Comparison of ENCODE assay signal across 7 mouse cellular contexts in genomic region chr6:29214776-29215175, GRCm38 (mm10). TPM values are rescaled to one million over a fixed set of nuclear protein-coding genes. Genes with fewer than 3 reads are reported as not detected.
DNase-seq lines count a peak whose midpoint lies in the region; ATAC-seq lines count a peak whose summit lies in the region.

No protein-coding gene starts in this region.

- no peak for ATAC-seq in liver, embryonic 11.5 days (replicated peaks; ENCODE audit: low FRiP score)
- no peak for ATAC-seq in forebrain, embryonic 12.5 days (ENCODE audit: low FRiP score)
- no peak for ATAC-seq in limb, embryonic 15.5 days (ENCODE audit: insufficient number of reproducible peaks, low FRiP score, low TSS enrichment, low read depth)
- ATAC-seq in megakaryocyte-erythroid progenitor cell, adult 5-6 weeks (replicated peaks; ENCODE audit: low FRiP score, low TSS enrichment, poor library complexity, severe bottlenecking), result no peak

- no peak overlapping the region for H3K9ac ChIP-seq in liver, embryonic 11.5 days (ENCODE audit: low read depth, low read length)
- H3K9ac ChIP-seq in forebrain, embryonic 12.5 days, result no peak overlapping the region
- no peak overlapping the region for H3K9ac ChIP-seq in limb, embryonic 15.5 days

- intact Hi-C loops in left cerebral cortex, postnatal 10 days (cut with DNase I), result no loop called here

- H3K36me3 ChIP-seq in liver, embryonic 11.5 days (ENCODE audit: control insufficient read depth, insufficient read depth, low read length), result no peaks in the 10 kb centered on the region
- no peaks in the 10 kb centered on the region for H3K36me3 ChIP-seq in forebrain, embryonic 12.5 days (replicated peaks)
- no peaks in the 10 kb centered on the region for H3K36me3 ChIP-seq in limb, embryonic 15.5 days

- no peak overlapping the region for H3K4me3 ChIP-seq in liver, embryonic 11.5 days (ENCODE audit: low read depth, low read length)
- peak overlapping the region; percentile 55 for H3K4me3 ChIP-seq in forebrain, embryonic 12.5 days (replicated peaks)
- H3K4me3 ChIP-seq in limb, embryonic 15.5 days, result peak overlapping the region; percentile 58; the same call in 1 of the 2 replicates

- no peak overlapping the region for H3K27ac ChIP-seq in liver, embryonic 11.5 days (ENCODE audit: low read depth, low read length)
- H3K27ac ChIP-seq in forebrain, embryonic 12.5 days, result no peak overlapping the region
- H3K27ac ChIP-seq in limb, embryonic 15.5 days, result no peak overlapping the region

- H3K9me3 ChIP-seq in liver, embryonic 11.5 days (ENCODE audit: control insufficient read depth, low read length), result no peaks in the 10 kb centered on the region
- no peaks in the 10 kb centered on the region for H3K9me3 ChIP-seq in forebrain, embryonic 12.5 days
- H3K9me3 ChIP-seq in limb, embryonic 15.5 days, result no peaks in the 10 kb centered on the region

- 60% methylated on average over 5 of the region's 5 CpGs for WGBS in liver, embryonic 11.5 days
- WGBS in forebrain, embryonic 12.5 days, result 36% methylated on average over 5 of the region's 5 CpGs
- WGBS in limb, embryonic 15.5 days, result 43% methylated on average over 5 of the region's 5 CpGs

- H3K4me1 ChIP-seq in liver, embryonic 11.5 days (replicated peaks; ENCODE audit: control insufficient read depth, insufficient read depth, low read length), result peaks cover 23% of the 10 kb centered on the region
- peaks cover 56% of the 10 kb centered on the region for H3K4me1 ChIP-seq in forebrain, embryonic 12.5 days
- H3K4me1 ChIP-seq in limb, embryonic 15.5 days, result peaks cover 46% of the 10 kb centered on the region

- H3K27me3 ChIP-seq in liver, embryonic 11.5 days (replicated peaks; ENCODE audit: control insufficient read depth, insufficient read depth, low read length), result peaks cover 19% of the 10 kb centered on the region
- peaks cover 29% of the 10 kb centered on the region for H3K27me3 ChIP-seq in forebrain, embryonic 12.5 days
- H3K27me3 ChIP-seq in limb, embryonic 15.5 days, result peaks cover 30% of the 10 kb centered on the region

- DNase-seq in liver, embryonic 11.5 days (ENCODE audit: low spot score), result no peak
- no peak for DNase-seq in liver
- peak; percentile 51 to 75 for DNase-seq in thymus, adult 18-20 months
- DNase-seq in left cerebral cortex, postnatal 10 days (ENCODE audit: extremely low spot score in 1 of 2, low spot score in 2 of 2), result no peak

- peak overlapping the region; percentile 91 for H3K4me2 ChIP-seq in liver, embryonic 11.5 days
- peak overlapping the region; percentile 99 for H3K4me2 ChIP-seq in forebrain, embryonic 12.5 days
- peak overlapping the region; percentile 98; the same call in 1 of the 2 replicates for H3K4me2 ChIP-seq in limb, embryonic 15.5 days

RNA-seq across cellular contexts. Expression of gene Impdh1, which starts 1.4 kb away (rescaled TPM):
- 26.5 and 26.7 TPM in 2 replicates for polyA plus RNA-seq in liver, embryonic 11.5 days (2014; fragmentation: Nextera tagmentation; extraction: Ambion mirVana)
- 36.3 and 39.8 TPM in 2 replicates for polyA plus RNA-seq in forebrain, embryonic 12.5 days (2016; fragmentation: Nextera tagmentation; extraction: Ambion mirVana)
- polyA plus RNA-seq in limb, embryonic 15.5 days (2015; fragmentation: Nextera tagmentation; extraction: Ambion mirVana), result 50.4 and 56.8 TPM in 2 replicates
- 35.5 and 56.9 TPM in 2 replicates for total RNA-seq in megakaryocyte-erythroid progenitor cell, adult 5-6 weeks (2014; fragmentation: Nextera tagmentation)
- total RNA-seq in megakaryocyte-erythroid progenitor cell, adult 5-6 weeks (2017), result 16.8 and 19.5 TPM in 2 replicates
- 100 to 1,000 TPM; 111 to 112 TPM for total RNA-seq in left cerebral cortex, postnatal 10 days (2021)

RNA-seq across cellular contexts. Expression of gene Prrt4, which starts 35.4 kb away (rescaled TPM):
- polyA plus RNA-seq in liver, embryonic 11.5 days (2014; fragmentation: Nextera tagmentation; extraction: Ambion mirVana), result 0.34 and 0.55 TPM in 2 replicates
- polyA plus RNA-seq in forebrain, embryonic 12.5 days (2016; fragmentation: Nextera tagmentation; extraction: Ambion mirVana), result 1.1 and 1.2 TPM in 2 replicates
- 0.67 and 0.83 TPM in 2 replicates for polyA plus RNA-seq in limb, embryonic 15.5 days (2015; fragmentation: Nextera tagmentation; extraction: Ambion mirVana)
- not detected in 2 replicates for total RNA-seq in megakaryocyte-erythroid progenitor cell, adult 5-6 weeks (2014; fragmentation: Nextera tagmentation)
- total RNA-seq in megakaryocyte-erythroid progenitor cell, adult 5-6 weeks (2017), result not detected in 2 replicates
- 1 to 10 TPM; 9.0 to 9.4 TPM for total RNA-seq in left cerebral cortex, postnatal 10 days (2021)

RNA-seq across cellular contexts. Expression of gene Rbm28, which starts 50.0 kb away (rescaled TPM):
- polyA plus RNA-seq in liver, embryonic 11.5 days (2014; fragmentation: Nextera tagmentation; extraction: Ambion mirVana), result 48.4 and 54.6 TPM in 2 replicates
- 62.9 and 67.6 TPM in 2 replicates for polyA plus RNA-seq in forebrain, embryonic 12.5 days (2016; fragmentation: Nextera tagmentation; extraction: Ambion mirVana)
- polyA plus RNA-seq in limb, embryonic 15.5 days (2015; fragmentation: Nextera tagmentation; extraction: Ambion mirVana), result 30.7 and 31.5 TPM in 2 replicates
- 70.5 and 81.2 TPM in 2 replicates for total RNA-seq in megakaryocyte-erythroid progenitor cell, adult 5-6 weeks (2014; fragmentation: Nextera tagmentation)
- total RNA-seq in megakaryocyte-erythroid progenitor cell, adult 5-6 weeks (2017), result 63.8 and 71.0 TPM in 2 replicates
- total RNA-seq in left cerebral cortex, postnatal 10 days (2021), result 10 to 100 TPM; 29.4 to 32.8 TPM

RNA-seq across cellular contexts. Expression of gene Hilpda, which starts 57.5 kb away (rescaled TPM):
- 34.2 and 35.3 TPM in 2 replicates for polyA plus RNA-seq in liver, embryonic 11.5 days (2014; fragmentation: Nextera tagmentation; extraction: Ambion mirVana)
- polyA plus RNA-seq in forebrain, embryonic 12.5 days (2016; fragmentation: Nextera tagmentation; extraction: Ambion mirVana), result 31.3 and 32.5 TPM in 2 replicates
- 41.8 and 45.7 TPM in 2 replicates for polyA plus RNA-seq in limb, embryonic 15.5 days (2015; fragmentation: Nextera tagmentation; extraction: Ambion mirVana)
- total RNA-seq in megakaryocyte-erythroid progenitor cell, adult 5-6 weeks (2014; fragmentation: Nextera tagmentation), result 13.4 and 16.4 TPM in 2 replicates
- 6.9 and 13.5 TPM in 2 replicates for total RNA-seq in megakaryocyte-erythroid progenitor cell, adult 5-6 weeks (2017)
- total RNA-seq in left cerebral cortex, postnatal 10 days (2021), result 1 to 10 TPM; 6.1 to 6.2 TPM

Comparison
In these comparisons a context has a peak if more than half of its experiments do, and no peak if none do; other contexts are left out.
1. DNase-seq: peak in thymus, adult 18-20 months (2 of 2); none in liver, embryonic 11.5 days (single experiment), liver (single experiment) and left cerebral cortex, postnatal 10 days (0 of 2).
2. Peak in every context shown above with its lines, with median percentiles within 50 percentile points of each other: H3K4me2 ChIP-seq.